Mouse (Mus musculus) urinary bladder, postnatal 4 days (tissue): ENCODE results near the gene Arhgap31.

ENCODE experiments used
- DNase-seq, 2 experiments: peaks; one replicate each; pipeline ENCODE4 v3.0.0; 2021 to 2022; ENCODE audit warnings: low spot score in 2 of 2

The Arhgap31 gene

GRCm38 (mm10) chr16:38712581-38713403, at the start of gene Arhgap31:
TSS of gene Arhgap31 (minus strand) at chr16:38713274.
- DNase-seq, result peak; percentile 78 to 82

DNA sequence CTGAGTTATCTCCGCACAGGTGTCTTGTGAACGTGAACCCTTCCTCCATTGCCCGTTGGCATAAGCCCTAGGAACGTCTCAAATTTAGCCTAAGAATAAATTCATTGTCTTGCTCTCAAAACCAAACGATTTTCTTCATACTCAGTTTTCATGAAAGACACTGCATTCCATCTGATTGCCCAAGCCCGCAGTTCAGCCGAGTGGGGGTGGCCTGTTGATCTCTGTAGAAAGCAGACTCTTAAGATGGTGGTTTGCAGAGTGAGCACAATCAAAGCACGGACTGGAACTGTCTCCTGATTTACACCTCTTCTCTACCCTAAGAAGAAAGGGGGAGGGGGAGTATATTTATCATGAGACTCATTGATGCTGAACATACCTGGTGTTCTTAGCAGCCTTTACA, 49.3 kb upstream of the Arhgap31 start:
- DNase-seq, result no peak

- DNase-seq, result no peak
Observed at GRCm38 (mm10) chr16:38761972-38762371, 48.9 kb upstream of the Arhgap31 start.

DNA sequence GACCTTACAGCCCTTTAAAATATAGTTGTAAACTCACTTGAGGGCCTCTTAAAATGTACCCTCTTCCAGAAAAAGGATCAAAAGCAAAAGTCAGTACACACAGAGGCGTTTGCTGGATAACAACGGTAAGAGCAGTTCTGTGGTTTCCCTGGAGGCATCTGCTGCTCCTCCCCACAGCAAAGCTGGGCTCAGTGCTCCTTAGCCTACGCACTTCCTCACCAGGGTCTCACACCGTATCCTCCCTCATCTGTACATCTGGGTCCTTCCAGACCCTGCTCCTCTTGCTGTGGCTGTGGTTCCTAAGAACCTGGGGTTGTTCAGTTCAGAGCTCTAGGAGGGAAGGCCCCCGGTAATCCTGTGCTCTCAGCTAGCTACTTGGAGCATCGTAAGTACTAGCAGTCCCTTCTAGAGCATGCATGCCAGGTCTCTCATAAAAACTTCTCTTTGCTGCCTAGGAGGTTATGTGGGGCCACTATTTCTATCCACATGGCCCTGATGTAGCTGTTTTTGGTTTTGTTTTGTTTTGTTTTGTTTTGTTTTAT, 47.8 kb upstream of the Arhgap31 start:
- DNase-seq, result no peak

GRCm38 (mm10) chr16:38760239-38760638, 47.2 kb upstream of the Arhgap31 start:
- DNase-seq, result no peak

DNA sequence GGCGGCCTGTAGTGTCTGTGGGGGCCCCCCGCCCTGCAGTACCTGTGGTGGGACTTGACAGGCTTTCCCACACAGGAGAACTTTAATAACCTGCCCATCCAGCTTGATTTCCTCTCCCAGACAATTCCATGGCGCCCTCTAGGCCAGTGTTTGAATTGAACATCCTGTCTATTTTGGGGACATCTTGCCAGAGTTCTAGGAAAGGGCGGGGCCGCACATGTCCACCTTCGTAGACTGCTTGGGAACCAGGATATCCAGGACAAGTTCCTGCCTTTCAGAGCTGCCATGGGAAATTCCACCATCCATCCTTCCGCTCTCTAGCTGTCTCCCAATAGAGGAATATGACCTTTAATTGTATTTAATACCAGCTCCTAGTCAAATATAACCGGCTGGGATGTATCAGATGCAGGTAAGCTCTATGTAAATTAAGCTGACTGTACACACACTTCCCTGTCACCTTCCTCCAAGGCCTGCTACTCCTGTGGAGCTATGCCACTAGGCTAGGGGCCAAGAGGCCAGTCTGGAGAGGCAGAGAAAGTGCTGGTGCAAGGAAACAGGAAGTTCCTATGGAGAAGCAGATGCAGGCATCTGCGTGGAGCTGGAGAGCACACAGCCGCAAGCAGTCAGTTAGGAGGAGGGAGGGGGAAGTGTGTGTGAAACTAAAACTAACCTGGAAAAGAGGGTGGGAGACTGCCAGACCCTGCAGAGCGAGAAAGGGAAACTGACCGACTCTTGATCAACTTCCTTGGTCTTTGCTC, 45.2 kb upstream of the Arhgap31 start:
- DNase-seq, result peak in 1 of 2 experiments; percentile 52

DNA sequence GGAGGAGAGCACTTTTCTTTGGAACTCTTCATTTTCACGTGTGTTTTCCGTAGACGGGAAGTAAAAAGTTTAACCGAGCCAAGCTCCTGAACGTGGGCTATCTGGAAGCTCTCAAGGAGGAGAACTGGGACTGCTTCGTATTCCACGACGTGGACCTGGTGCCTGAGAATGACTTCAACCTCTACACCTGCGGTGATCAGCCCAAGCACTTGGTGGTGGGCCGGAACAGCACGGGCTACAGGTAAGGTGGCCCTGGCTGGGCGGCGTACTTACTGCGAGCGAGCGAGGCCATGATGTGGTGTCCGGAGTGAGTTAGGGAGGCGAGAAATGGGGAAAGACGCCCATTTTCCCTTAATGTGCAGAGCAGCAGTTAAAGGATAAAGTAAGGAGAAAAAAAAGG, 44.6 kb upstream of the Arhgap31 start:
- DNase-seq, result peak in 1 of 2 experiments; percentile 58

GRCm38 (mm10) chr16:38756572-38756971, 43.5 kb upstream of the Arhgap31 start:
- peak in 1 of 2 experiments; percentile 16 for DNase-seq

DNA sequence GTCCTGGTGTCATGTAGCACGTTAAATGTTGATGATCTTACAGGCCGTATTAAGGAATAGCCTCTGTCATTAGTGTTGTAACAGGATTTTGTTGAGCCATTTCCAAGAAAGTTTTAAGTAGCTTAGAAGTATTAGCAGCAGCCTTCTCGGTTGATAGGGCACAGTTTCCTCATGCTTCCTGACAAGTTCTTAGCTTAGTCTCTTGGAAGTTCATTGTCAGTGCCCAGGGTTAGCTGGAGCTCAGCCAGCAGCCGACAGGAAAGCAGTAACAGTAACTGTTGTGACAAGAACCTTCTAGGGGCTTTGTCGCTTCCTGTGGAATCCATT, 43.1 kb upstream of the Arhgap31 start:
- DNase-seq, result peak in 1 of 2 experiments; percentile 57

GRCm38 (mm10) chr16:38755452-38756176, 42.5 kb upstream of the Arhgap31 start:
- no peak for DNase-seq

DNA sequence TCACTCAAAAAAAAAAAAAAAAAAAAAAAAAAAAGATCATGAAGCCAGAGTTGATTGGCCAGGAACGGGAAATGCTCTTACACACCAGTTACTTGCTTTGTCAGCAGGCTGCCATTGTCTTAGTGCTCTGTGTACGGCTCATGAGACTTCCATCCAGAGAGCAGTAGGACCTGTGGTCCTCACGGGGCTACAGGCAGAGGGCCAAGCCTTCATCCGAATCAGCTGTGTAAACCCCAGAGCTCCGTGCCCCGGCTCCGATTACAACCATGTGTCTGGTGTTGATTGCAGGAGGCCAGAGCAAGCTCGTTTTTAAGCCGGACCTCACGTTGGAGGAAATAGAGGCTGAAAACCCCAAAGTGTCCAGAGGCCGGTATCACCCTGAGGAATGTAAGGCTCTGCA, 40.6 kb upstream of the Arhgap31 start:
- DNase-seq, result peak in 1 of 2 experiments; percentile 53

DNA sequence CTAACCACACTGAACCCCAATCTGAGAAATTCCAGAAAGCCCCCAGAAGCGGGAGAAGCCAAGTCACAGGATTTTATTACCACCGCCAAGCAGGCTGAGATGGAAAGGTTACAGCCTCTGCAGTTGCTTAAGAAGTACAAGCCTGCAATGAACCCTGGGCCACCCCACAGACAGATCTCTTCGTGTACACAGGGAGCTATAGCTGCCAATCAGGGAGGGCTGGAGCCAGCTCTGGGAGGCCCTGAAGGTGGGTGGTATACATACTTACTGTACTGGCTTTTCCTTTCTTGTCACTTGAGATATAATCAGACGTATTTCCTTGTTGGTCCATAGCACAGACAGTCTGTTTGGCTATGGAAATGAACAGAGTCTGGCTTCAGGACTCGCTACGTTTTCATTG, 37.7 kb upstream of the Arhgap31 start:
- peak in 1 of 2 experiments; percentile 42 for DNase-seq

- DNase-seq, result no peak
Observed at GRCm38 (mm10) chr16:38743941-38744673, 31.0 kb upstream of the Arhgap31 start.

DNA sequence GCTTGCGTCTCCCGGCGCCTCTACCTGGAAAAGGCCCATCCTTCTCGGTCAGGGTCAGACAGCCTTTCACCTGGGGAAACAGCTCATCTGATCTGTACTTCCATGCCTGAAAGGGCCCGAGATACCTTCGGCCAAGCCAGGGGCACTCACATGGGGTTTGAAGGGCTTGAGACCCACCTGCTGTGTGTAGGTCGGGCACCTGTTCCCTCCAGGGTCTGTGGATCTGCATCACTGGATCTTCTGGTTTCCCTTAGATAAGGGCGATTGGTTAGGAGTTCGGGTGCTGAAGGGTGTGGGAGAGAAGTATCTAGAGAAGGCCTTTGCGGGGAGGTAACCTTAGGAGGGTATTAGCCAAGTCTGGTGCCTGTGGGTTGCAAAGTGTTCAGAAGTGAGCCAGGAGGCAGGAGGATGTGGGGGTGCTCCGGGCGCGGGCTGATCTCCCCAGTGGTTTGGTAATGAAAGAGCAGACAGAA, 29.6 kb upstream of the Arhgap31 start:
- DNase-seq, result no peak

DNA sequence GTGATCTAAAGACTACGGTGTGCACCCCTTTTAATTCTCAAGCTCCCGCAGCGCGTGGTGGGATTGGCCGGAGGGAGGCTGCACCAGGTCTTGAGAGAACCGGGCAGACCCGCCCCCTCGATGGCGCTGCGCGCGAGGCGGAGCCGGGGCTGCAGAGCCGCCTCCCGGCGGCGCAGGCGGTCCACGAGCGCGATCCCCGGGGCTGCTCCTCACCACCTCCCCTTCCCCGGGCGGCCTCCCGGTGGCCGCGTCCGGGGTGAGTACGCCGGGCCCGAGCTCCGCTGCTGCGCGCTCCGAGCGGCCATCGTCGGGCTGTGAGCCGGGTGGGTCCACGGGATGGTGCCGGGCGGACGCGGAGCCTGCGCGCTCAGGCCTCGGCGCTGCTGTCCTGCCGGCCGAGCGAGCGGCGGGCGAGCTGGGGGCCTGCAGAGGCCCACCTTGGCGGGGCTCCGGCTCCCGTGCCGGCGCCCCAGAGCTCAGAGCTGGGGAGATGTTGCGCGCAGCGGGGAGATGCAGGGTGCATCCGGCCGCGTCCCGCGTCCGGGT, 29.1 kb upstream of the Arhgap31 start, which contains the start of gene B4galt4:
Gene B4galt4, plus strand, starts transcription at position 152 of the 546 bp plus-strand sequence.
- DNase-seq, result peak; percentile 79

DNA sequence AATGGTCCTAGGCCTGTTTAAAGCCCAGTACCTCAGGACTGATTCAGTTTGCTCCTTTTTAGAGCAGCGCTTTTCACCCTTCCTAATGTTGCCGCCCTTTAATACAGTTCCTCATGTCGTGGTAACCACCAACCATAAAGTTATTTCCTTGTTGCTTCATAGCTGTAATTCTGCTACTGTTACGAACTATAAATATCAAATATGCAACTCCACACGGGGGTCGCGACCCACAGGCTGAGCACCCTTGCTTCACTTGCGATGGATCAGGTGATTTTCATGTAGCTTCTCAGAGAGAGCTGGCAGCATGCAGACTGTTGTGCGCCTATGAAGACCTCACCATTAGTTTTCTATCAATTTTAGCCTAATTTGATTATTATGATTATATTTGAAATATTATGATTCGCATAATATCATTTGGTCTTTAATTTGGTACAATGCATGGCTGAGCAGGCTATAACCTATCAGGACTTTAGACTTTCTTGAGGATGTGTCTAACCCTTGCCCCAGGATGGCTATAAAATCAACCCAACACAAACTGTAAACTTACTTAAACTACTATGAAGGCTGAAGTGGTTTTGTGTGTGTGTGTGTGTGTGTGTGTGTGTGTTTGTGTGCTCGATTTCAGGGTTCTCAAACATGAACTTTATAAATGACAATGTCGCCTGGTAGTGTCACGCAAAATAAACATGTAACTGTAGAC, 28.3 kb upstream of the Arhgap31 start:
- no peak for DNase-seq

- DNase-seq, result peak in 1 of 2 experiments; percentile 30
Observed at GRCm38 (mm10) chr16:38730921-38731320, 17.8 kb upstream of the Arhgap31 start.

- peak in 1 of 2 experiments; percentile 33 for DNase-seq
Observed at GRCm38 (mm10) chr16:38729610-38730288, 16.7 kb upstream of the Arhgap31 start.

DNA sequence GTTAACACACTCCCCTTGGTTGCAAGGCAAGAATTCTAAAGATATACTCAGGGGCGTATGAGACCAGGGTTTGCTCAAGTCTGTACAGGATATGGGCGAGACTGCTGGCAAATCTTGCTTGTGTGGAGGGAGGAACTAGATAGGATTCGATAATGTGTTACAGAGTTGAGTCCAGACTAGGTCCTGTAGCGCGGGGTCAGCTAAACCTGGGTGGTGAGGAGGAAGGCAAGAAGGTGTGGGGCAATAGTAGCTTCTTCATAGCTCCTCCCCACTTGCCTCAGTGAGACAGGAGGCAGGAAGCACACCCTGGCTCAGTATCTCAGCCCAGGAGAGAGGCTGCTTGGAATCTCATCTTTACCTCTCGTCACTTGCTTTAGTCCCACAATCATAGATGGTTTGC, 16.1 kb upstream of the Arhgap31 start:
- peak in 1 of 2 experiments; percentile 35 for DNase-seq
